Mouse (Mus musculus) kidney, embryonic 16.5 days (tissue): ENCODE data around the gene Cenpu. TPM values are rescaled to one million over a fixed set of nuclear protein-coding genes. Genes with fewer than 3 reads are reported as not detected.
"Not testable (repeated sequence)": the region's sequence is repeated elsewhere in the genome, so short reads cannot be mapped to it uniquely, and the experiment has no call there.

ENCODE experiments used
- ATAC-seq: fragments of 200-750 bp; cut with Nextera tagmentation; 2 replicates; pipeline ENCODE4 v1.8.0; 2017; ENCODE audit warnings: moderate TSS enrichment; ENCODE audit not compliant: low FRiP score, low TSS enrichment
- H3K27ac ChIP-seq: fragments of 300-500 bp; sonication (generic); 2 replicates; pipeline ENCODE4 v1.5.1; 2014; ENCODE audit warnings: low read length
- H3K27me3 ChIP-seq: fragments of 300-500 bp; sonication (generic); 2 replicates; pipeline ENCODE4 v1.6.1; 2014; ENCODE audit warnings: low read length, control low read depth, mixed read lengths; ENCODE audit not compliant: insufficient read depth
- H3K36me3 ChIP-seq: fragments of 300-500 bp; sonication (generic); 2 replicates; pipeline ENCODE4 v1.6.1; 2014; ENCODE audit warnings: low read length, control low read depth, mixed read lengths; ENCODE audit not compliant: insufficient read depth
- H3K4me1 ChIP-seq: fragments of 300-500 bp; sonication (generic); 2 replicates; pipeline ENCODE4 v1.6.1; 2014; ENCODE audit warnings: low read length, control low read depth, mixed read lengths; ENCODE audit not compliant: insufficient read depth
- H3K4me2 ChIP-seq: fragments of 300-500 bp; sonication (generic); replicated peaks from 2 replicates; pipeline ENCODE4 v1.6.1; 2014; ENCODE audit warnings: low read depth, low read length
- H3K4me3 ChIP-seq: fragments of 300-500 bp; sonication (generic); 2 replicates; pipeline ENCODE4 v1.5.1; 2014; ENCODE audit warnings: mild to moderate bottlenecking, low read length
- H3K9ac ChIP-seq: fragments of 300-500 bp; sonication (generic); replicated peaks from 2 replicates; pipeline ENCODE4 v1.6.1; 2014; ENCODE audit warnings: low read length
- H3K9me3 ChIP-seq: fragments of 300-500 bp; sonication (generic); 2 replicates; pipeline ENCODE4 v1.6.1; 2016; ENCODE audit warnings: low read length, control low read depth
- WGBS: fragments of 180-500 bp; shearing (Covaris S2); extraction: QIAGEN DNeasy Blood & Tissue Kit; methylation state at CpG from one replicate; pipeline ENCODE4 v1.1.7; 2014; 5-methylcytosine and 5-hydroxymethylcytosine counted together
- polyA plus RNA-seq: library from polyadenylated mRNA; unstranded; fragments of >200 nt; fragmentation: Nextera tagmentation; extraction: Ambion mirVana; gene quantifications from 2 replicates; pipeline ENCODE4 v1.2.1, GENCODE M21; 2015

Cenpu gene
- polyA plus RNA-seq, 1 experiment from 2014 or later = 17.2 TPM

DNA sequence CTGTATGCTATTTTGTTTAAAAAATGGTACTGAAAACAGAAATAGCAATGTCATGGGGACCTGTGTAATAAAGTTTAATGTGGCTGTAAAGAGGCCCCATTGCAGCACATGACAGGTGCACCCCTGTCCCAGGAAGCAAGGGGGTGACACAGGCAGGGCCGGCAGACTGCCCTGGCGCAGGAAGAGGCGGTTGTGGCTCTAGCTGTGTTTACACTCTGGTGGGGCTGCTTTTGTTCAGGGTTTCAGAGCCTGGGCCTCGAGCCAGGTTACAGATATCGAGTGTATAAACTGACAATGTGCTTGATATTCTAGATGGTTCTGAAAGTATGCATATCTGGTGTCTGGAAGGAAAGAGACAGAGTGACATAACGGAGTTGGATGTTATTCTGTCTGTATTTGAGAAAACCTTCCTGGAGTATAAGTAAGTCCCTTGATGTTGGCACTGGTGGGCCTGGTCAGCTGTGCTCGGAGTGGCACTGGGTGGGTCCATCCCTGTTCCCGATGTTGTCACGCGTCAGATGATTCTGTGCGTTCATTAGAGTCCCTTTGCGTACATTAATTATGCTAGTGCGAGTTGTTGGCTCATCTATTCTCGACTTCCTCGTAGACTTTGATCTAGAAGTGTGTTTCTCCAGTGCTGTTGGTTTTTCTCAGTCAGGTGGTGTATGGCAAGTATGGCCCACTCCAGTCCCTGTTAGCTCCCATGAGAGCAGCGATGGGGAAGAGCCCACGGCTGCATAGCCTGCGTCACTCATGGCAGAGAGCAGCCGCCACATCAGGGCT, 18.0 kb downstream of the Cenpu start:
- ATAC-seq = no peak

DNA sequence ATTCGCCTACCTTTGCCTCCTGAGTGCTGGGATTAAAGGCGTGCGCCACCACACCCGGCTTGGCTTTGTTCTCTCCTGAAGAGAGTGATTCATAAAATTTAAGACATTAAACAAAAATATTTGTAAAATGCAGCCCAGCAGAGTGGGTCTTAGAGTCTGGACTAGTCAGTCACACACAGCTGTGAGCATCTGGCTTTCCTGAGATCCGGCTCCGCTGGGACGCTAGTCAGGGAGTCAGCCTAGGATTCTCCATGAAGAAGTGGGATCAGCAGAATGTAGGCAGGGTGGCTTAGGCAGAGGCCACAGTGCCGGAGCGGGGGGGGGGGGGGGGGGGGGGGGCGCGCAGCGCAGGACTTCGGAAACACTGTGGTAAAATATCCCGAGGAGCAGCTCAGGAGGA, 18.8 kb downstream of the Cenpu start:
- no peaks in the 10 kb centered on the region for H3K27me3 ChIP-seq
- no peak overlapping the region for H3K27ac ChIP-seq
- WGBS = 90% methylated on average over 9 of the region's 14 CpGs
- H3K9me3 ChIP-seq = no peaks in the 10 kb centered on the region
- H3K4me1 ChIP-seq = no peaks in the 10 kb centered on the region
- no peak overlapping the region for H3K4me3 ChIP-seq
- H3K9ac ChIP-seq = no peak overlapping the region
- H3K36me3 ChIP-seq = peaks cover 16% of the 10 kb centered on the region; the same call in 1 of the 2 replicates
- ATAC-seq = no peak
- H3K4me2 ChIP-seq = no peak overlapping the region

More for the DNA sequence above, 18.0 kb downstream of the Cenpu start:
- Histone ChIP-seq H3K27me3 (no peaks in the 10 kb centered on the region), H3K4me1 (no peaks in the 10 kb centered on the region), H3K4me2 (no peak overlapping the region), H3K9me3 (no peaks in the 10 kb centered on the region), H3K4me3 (no peak overlapping the region), H3K9ac (no peak overlapping the region), H3K27ac (no peak overlapping the region), H3K36me3 (peaks cover 13% of the 10 kb centered on the region; the same call in 1 of the 2 replicates)
- 83% methylated on average over 19 of the region's 19 CpGs for WGBS

DNA sequence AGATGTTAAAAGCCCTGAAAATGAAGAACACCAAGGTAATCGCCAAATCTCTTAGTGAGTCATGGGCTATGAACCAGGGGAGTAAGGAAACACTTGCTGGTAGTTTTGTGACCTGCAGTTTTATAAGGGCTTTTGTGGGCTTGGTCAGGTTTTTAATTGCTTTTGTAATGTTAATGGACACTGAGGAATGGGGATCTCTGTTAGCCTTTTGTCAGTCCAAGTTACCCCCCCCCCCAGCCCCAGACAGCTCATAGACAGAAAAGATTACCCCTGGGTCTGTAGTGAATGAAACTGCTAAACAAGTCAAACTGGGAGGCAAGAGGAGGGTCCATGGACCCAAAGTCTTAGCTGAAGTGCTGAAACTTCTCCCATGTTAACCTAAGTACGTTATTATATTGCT, 21.6 kb downstream of the Cenpu start:
- Histone ChIP-seq H3K27me3 (no peaks in the 10 kb centered on the region), H3K4me3 (no peak overlapping the region), H3K4me2 (no peak overlapping the region), H3K9me3 (no peaks in the 10 kb centered on the region), H3K36me3 (peaks cover 34% of the 10 kb centered on the region), H3K27ac (no peak overlapping the region), H3K9ac (no peak overlapping the region), H3K4me1 (no peaks in the 10 kb centered on the region)
- WGBS = 89% methylated on average over 2 of the region's 2 CpGs
- no peak for ATAC-seq

DNA sequence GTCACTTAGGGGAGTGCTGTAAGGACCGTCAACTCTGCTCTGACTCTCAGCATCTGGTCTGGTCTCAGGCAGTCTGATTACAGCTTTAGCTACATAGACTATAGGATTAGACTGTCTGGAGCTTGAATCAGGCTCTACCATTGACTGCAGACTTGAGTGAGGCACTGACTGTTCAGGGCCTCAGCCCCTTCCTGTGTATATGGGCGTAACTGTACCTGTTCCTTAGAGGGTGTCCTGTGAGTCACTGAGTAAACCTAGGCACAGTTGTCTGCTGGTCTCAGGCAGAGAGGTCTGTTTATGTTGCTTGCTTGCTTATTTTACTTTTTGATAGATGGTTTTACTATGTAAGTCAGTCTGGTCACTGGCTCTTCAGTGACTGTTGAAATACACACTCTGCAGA, 22.1 kb downstream of the Cenpu start:
- Histone ChIP-seq H3K27ac (no peak overlapping the region), H3K27me3 (no peaks in the 10 kb centered on the region), H3K9me3 (no peaks in the 10 kb centered on the region), H3K4me1 (no peaks in the 10 kb centered on the region), H3K4me2 (no peak overlapping the region), H3K4me3 (no peak overlapping the region), H3K9ac (no peak overlapping the region), H3K36me3 (peaks cover 36% of the 10 kb centered on the region)
- WGBS = 84% methylated on average over 2 of the region's 2 CpGs
- ATAC-seq = no peak

DNA sequence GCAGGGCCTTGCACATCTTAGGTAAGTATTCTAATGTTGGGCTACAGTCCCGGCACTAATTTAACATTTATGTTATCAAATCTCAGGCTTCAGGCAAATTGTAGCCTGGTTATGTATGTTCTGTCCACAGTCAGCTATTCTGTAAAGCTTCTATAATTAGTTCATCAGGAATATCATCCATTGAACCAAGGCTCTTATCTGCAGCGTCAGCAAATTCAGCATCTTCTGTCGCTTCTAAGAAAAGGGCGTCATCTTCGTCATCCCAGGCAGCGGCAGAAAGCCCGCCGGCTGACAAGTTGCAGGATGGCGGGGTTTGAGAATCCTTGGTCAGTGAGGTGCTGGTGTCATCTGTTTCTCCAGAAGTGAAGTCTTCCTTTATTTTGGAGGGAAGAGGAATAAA, 27.0 kb downstream of the Cenpu start:
- ATAC-seq = no peak
- Histone ChIP-seq H3K27ac (no peak overlapping the region), H3K4me1 (no peaks in the 10 kb centered on the region), H3K36me3 (peaks cover 35% of the 10 kb centered on the region), H3K4me2 (no peak overlapping the region), H3K27me3 (no peaks in the 10 kb centered on the region), H3K4me3 (no peak overlapping the region), H3K9ac (no peak overlapping the region), H3K9me3 (no peaks in the 10 kb centered on the region)
- WGBS = 97% methylated on average over 9 of the region's 9 CpGs

DNA sequence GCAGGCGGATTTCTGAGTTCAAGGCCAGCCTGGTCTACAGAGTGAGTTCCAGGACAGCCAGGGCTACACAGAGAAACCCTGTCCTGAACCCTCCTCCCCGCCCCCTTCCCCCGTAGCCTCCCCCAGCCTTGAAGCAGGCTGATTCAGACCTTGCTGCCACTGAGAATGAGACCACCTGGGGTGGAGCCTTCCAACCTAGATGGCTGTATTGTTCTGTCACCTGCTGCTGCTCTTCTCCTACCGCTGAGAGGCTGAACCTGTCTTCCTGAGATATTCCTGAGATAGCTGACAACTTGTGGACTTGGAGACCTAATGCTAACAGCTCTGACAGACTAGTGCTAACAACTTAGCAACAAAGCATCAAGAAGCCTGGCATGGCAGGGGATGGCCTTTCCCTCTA, 32.5 kb downstream of the Cenpu start:
- not testable (repeated sequence) for H3K27ac ChIP-seq, H3K4me1 ChIP-seq, H3K9me3 ChIP-seq, H3K9ac ChIP-seq, H3K36me3 ChIP-seq, H3K27me3 ChIP-seq, H3K4me2 ChIP-seq, ATAC-seq, H3K4me3 ChIP-seq
- 60% methylated on average over 4 of the region's 4 CpGs for WGBS

DNA sequence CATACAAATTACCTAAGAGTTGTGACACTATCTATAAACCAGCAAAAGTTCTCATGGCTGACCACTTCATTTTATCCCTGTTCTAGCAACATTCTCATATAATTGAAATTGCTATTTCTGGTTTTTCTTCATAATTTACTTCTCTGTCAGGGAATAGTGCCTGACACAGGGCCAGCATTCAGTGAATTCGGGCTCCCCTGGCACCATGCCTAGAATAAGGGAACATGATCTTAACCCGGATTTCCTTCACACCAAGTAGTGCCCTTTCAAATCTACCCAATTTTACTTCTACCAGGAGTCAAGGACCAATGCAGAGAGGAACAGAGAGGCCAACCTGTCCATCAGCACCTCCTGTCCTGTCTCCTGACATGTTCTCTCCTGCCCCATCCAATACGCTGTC, 33.7 kb downstream of the Cenpu start:
- Histone ChIP-seq H3K27ac (no peak overlapping the region), H3K27me3 (no peaks in the 10 kb centered on the region), H3K4me2 (no peak overlapping the region), H3K36me3 (0 out of 2 replicates have a peak, but pooled peaks cover 8% of the 10 kb centered on the region), H3K4me1 (no peaks in the 10 kb centered on the region), H3K9ac (no peak overlapping the region), H3K4me3 (no peak overlapping the region), H3K9me3 (no peaks in the 10 kb centered on the region)
- WGBS = 80% methylated on average over 3 of the region's 3 CpGs
- ATAC-seq = no peak

DNA sequence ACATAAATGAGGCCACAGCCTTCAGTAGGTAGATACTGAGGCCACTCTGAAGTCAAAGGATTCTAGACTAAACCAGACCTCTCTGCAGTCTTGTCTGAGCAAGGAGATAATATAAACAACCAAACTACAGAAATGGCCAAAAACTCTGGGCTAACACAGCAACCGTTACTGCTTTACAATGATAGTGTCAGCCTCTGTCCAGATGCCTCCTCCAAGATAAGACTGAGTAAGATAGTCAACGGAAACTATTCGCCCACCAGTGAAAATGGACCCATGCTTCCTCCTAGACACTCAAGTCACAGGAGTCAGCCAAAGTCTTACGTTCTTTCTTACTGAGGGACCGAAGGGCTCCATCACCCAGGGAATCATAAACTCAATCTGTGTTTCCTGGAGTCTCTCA, 36.1 kb downstream of the Cenpu start:
- no peak overlapping the region for H3K9ac ChIP-seq
- ATAC-seq = no peak
- no peak overlapping the region for H3K4me3 ChIP-seq

DNA sequence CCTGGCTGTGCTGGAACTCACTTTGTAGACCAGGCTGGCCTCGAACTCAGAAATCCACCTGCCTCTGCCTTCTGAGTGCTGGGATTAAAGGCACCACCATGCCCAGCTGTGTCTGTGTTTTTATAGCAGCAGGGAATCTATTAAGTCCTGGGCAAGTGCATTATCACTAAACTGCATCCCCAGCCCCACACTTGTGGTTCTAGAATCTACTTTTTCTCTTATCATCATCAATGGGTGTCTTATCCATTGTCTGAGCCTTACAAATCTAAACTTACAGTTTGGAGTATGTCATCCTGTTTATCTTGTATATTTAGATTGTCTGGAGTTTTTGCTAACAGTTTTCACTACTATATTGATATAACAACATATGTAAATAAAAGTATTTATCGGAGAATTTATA, 36.8 kb downstream of the Cenpu start:
- no peak overlapping the region for H3K4me3 ChIP-seq
- no peak for ATAC-seq
- H3K9me3 ChIP-seq = no peaks in the 10 kb centered on the region
- H3K4me2 ChIP-seq = no peak overlapping the region
- H3K4me1 ChIP-seq = no peaks in the 10 kb centered on the region
- H3K27ac ChIP-seq = no peak overlapping the region
- H3K9ac ChIP-seq = no peak overlapping the region
- WGBS = 100% methylated on average over 2 of the region's 2 CpGs
- H3K36me3 ChIP-seq = 0 out of 2 replicates have a peak, but pooled peaks cover 3% of the 10 kb centered on the region
- H3K27me3 ChIP-seq = no peaks in the 10 kb centered on the region

More for the DNA sequence above, 36.1 kb downstream of the Cenpu start:
- Histone ChIP-seq H3K9me3 (no peaks in the 10 kb centered on the region), H3K4me1 (no peaks in the 10 kb centered on the region), H3K4me2 (no peak overlapping the region), H3K27ac (no peak overlapping the region), H3K27me3 (no peaks in the 10 kb centered on the region), H3K36me3 (0 out of 2 replicates have a peak, but pooled peaks cover 3% of the 10 kb centered on the region)
- 91% methylated on average over 5 of the region's 5 CpGs for WGBS

DNA sequence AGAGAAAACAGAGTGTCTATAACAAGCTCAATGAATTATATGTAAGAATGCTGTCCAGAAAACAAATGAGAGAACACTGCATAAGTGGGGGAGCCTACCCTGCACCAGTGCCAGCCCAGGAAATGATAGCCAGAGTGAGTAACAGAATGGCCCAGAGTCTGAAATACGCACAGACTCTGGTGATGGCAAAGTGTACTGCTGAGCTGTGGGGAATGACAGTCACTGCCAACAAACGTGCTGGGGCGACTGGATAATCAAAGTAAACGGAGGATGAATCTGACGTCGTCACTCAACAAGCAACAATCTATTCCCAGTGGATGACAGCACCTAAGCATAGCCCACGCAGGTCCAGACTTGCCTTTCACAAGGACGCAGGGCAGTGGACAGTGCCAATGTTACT, 41.2 kb downstream of the Cenpu start:
- H3K4me3 ChIP-seq = no peak overlapping the region
- H3K4me2 ChIP-seq = no peak overlapping the region
- no peaks in the 10 kb centered on the region for H3K27me3 ChIP-seq
- H3K4me1 ChIP-seq = no peaks in the 10 kb centered on the region
- no peak overlapping the region for H3K27ac ChIP-seq
- no peaks in the 10 kb centered on the region for H3K36me3 ChIP-seq
- H3K9ac ChIP-seq = no peak overlapping the region
- ATAC-seq = no peak
- 80% methylated on average over 8 of the region's 8 CpGs for WGBS
- no peaks in the 10 kb centered on the region for H3K9me3 ChIP-seq
